Mouse (Mus musculus): ENCODE results near the gene Rfx4.

- TF ChIP-seq GATA1 (IDR thresholded peaks at IDR 0.05; ENCODE audit: low read length), result no peak
- TF ChIP-seq TAL1 (IDR thresholded peaks at IDR 0.05; ENCODE audit: low read length), result no peak
Measured at GRCm38 (mm10) chr10:84846638-84847037, 90.8 kb downstream of the Rfx4 start.
